Mouse (Mus musculus): ENCODE measurements around the gene Henmt1.

GRCm38 (mm10) chr3:108974920-108975485, 35.3 kb downstream of the Henmt1 start:
- no peak for TF ChIP-seq GATA1 (IDR thresholded peaks at IDR 0.05; ENCODE audit: low read length)
- no peak for TF ChIP-seq TAL1 (IDR thresholded peaks at IDR 0.05; ENCODE audit: low read length)
